Mouse (Mus musculus) CH12.LX (cell line): ENCODE measurements around the gene Rab12. TPM values are rescaled to one million over a fixed set of nuclear protein-coding genes. Genes with fewer than 3 reads are reported as not detected.
"Not testable (repeated sequence)": the region's sequence is repeated elsewhere in the genome, so short reads cannot be mapped to it uniquely, and the experiment has no call there.

Experiments
- DNase-seq: peaks from one replicate; pipeline ENCODE4 v3.0.0-alpha.2; 2013; ENCODE audit errors: extremely low read depth
- H3K27ac ChIP-seq: 2 replicates; pipeline ENCODE4 v1.5.1; 2012; ENCODE audit warnings: low read depth, mild to moderate bottlenecking, control low read depth, moderate library complexity; ENCODE audit not compliant: insufficient read depth
- H3K27me3 ChIP-seq: replicated peaks from 2 replicates; pipeline ENCODE3; 2012; ENCODE audit warnings: inconsistent platforms
- H3K36me3 ChIP-seq, 2 experiments: replicated peaks in 1 of 2; 2 replicates each; pipeline versions ENCODE3 to v1.6.1; 2012; ENCODE audit warnings: inconsistent platforms in 1 of 2, low read length in 1 of 2, mild to moderate bottlenecking in 1 of 2, mixed read lengths in 1 of 2, moderate library complexity in 1 of 2; ENCODE audit not compliant: control insufficient read depth in 1 of 2, insufficient read depth in 1 of 2
- H3K4me1 ChIP-seq, 2 experiments: 2 replicates each; pipeline ENCODE4 v1.6.1; 2012; ENCODE audit warnings: inconsistent platforms in 1 of 2, moderate library complexity in 1 of 2; ENCODE audit not compliant: insufficient read depth in 2 of 2, control insufficient read depth in 1 of 2
- H3K4me2 ChIP-seq: 2 replicates; pipeline ENCODE4 v1.6.1; 2012; ENCODE audit warnings: low read depth, mild to moderate bottlenecking, control low read depth; ENCODE audit not compliant: poor library complexity, insufficient read depth, severe bottlenecking
- H3K4me3 ChIP-seq, 3 experiments: fragments of 150-350 bp in 1 of 3; sonication (generic) in 1 of 3; replicated peaks in 1 of 3; 2 replicates each; pipeline versions ENCODE3 to v1.5.1; 2011 to 2012; ENCODE audit warnings: low read depth in 2 of 3, low read length in 2 of 3, mild to moderate bottlenecking in 2 of 3, moderate library complexity in 2 of 3, control low read depth in 1 of 3, improper control_type of control experiment in 1 of 3, inconsistent platforms in 1 of 3, mixed read lengths in 1 of 3; ENCODE audit not compliant: poor library complexity in 1 of 3
- H3K79me2 ChIP-seq: replicated peaks from 2 replicates; pipeline ENCODE4 v1.6.1; 2012; ENCODE audit warnings: mild to moderate bottlenecking, moderate library complexity; ENCODE audit not compliant: control insufficient read depth, poor library complexity, insufficient read depth, severe bottlenecking; ENCODE audit errors: extremely low read depth
- H3K9ac ChIP-seq: 2 replicates; pipeline ENCODE4 v1.6.1; 2012; ENCODE audit warnings: low read depth, mild to moderate bottlenecking, control low read depth, moderate library complexity; ENCODE audit not compliant: insufficient read depth
- H3K9me3 ChIP-seq: replicated peaks from 2 replicates; pipeline ENCODE3; 2012; ENCODE audit warnings: low read length, inconsistent platforms, mixed read lengths
- CHD2 ChIP-seq: IDR thresholded peaks from 2 replicates; pipeline ENCODE4 v1.6.1; 2011; ENCODE audit warnings: low read length, improper control_type of control experiment
- ELF1 ChIP-seq: IDR thresholded peaks from 2 replicates; pipeline ENCODE4 v1.6.1; 2014; ENCODE audit warnings: low read depth, mild to moderate bottlenecking, inconsistent platforms, low read length, improper control_type of control experiment
- ETS1 ChIP-seq: conservative IDR thresholded peaks from 2 replicates; pipeline ENCODE4 v1.6.1; 2012; ENCODE audit warnings: low read depth, mild to moderate bottlenecking, inconsistent platforms, low read length, improper control_type of control experiment, moderate library complexity
- JUN ChIP-seq: IDR thresholded peaks from 2 replicates; pipeline ENCODE4 v1.6.1; 2011; ENCODE audit warnings: low read depth, mild to moderate bottlenecking, low read length, improper control_type of control experiment, moderate library complexity; ENCODE audit not compliant: insufficient read depth
- JUND ChIP-seq: conservative IDR thresholded peaks from 2 replicates; pipeline ENCODE4 v1.6.1; 2011; ENCODE audit warnings: low read depth, low read length, improper control_type of control experiment
- MAFK ChIP-seq: IDR thresholded peaks from 2 replicates; pipeline ENCODE4 v1.6.1; 2011; ENCODE audit warnings: low read length, improper control_type of control experiment; ENCODE audit not compliant: insufficient replicate concordance
- MAZ ChIP-seq: IDR thresholded peaks from 2 replicates; pipeline ENCODE4 v1.6.1; 2012; ENCODE audit warnings: low read depth, mild to moderate bottlenecking, inconsistent platforms, low read length, improper control_type of control experiment, moderate library complexity
- MXI1 ChIP-seq: IDR thresholded peaks from 2 replicates; pipeline ENCODE4 v1.6.1; 2011; ENCODE audit warnings: mild to moderate bottlenecking, low read depth, low read length, improper control_type of control experiment
- PAX5 ChIP-seq: IDR thresholded peaks from 2 replicates; pipeline ENCODE4 v1.6.1; 2012; ENCODE audit warnings: low read length, inconsistent platforms, mixed read lengths
- POLR2A ChIP-seq: IDR thresholded peaks from 2 replicates; pipeline ENCODE4 v1.6.1; 2011; ENCODE audit warnings: low read depth, mild to moderate bottlenecking, improper control_type of control experiment, low read length
- RAD21 ChIP-seq: IDR thresholded peaks from 2 replicates; pipeline ENCODE4 v1.6.1; 2011; ENCODE audit warnings: low read depth, mild to moderate bottlenecking, low read length, improper control_type of control experiment, moderate library complexity
- SIN3A ChIP-seq: IDR thresholded peaks from 2 replicates; pipeline ENCODE4 v1.6.1; 2012; ENCODE audit warnings: low read length, improper control_type of control experiment, inconsistent platforms
- SMC3 ChIP-seq: IDR thresholded peaks from 2 replicates; pipeline ENCODE4 v1.6.1; 2011; ENCODE audit warnings: low read depth, low read length, improper control_type of control experiment
- TCF12 ChIP-seq: IDR thresholded peaks from 2 replicates; pipeline ENCODE4 v1.6.1; 2014; ENCODE audit warnings: low read depth, mild to moderate bottlenecking, inconsistent platforms, low read length, improper control_type of control experiment
- UBTF ChIP-seq: IDR thresholded peaks from 2 replicates; pipeline ENCODE4 v1.6.1; 2012; ENCODE audit warnings: low read depth, mild to moderate bottlenecking, inconsistent platforms, low read length, improper control_type of control experiment, moderate library complexity
- USF2 ChIP-seq: conservative IDR thresholded peaks from 2 replicates; pipeline ENCODE4 v1.6.1; 2011; ENCODE audit warnings: low read depth, low read length, improper control_type of control experiment
- dilution Hi-C: fragments of 300-500 bp; cut with MboI; formaldehyde crosslinking; loops from 2 replicates; pipeline ENCODE4 v1.14.3; 2020; ENCODE audit warnings: low sequenced_read_pairs; ENCODE audit not compliant: extremely low pct_unique_long_range_greater_than_20kb, extremely low pct_ligation_motif_present
- in situ Hi-C: fragments of 300-500 bp; cut with MboI; formaldehyde crosslinking; loops from 3 replicates; pipeline ENCODE4 v1.14.3; 2019; ENCODE audit warnings: low sequenced_read_pairs, low pct_ligation_motif_present, low pct_unique_long_range_greater_than_20kb, mixed read lengths
- polyA plus RNA-seq: library from polyadenylated mRNA; unstranded; fragments of >175 nt; gene quantifications from 2 replicates; pipeline ENCODE4 v1.2.1, GENCODE M21; 2012; ENCODE audit warnings: low read depth; ENCODE audit not compliant: insufficient read length
- total RNA-seq, 2 experiments: library from RNA; depleted of rRNA; stranded (reverse); fragments of 300-350 nt in 1 of 2; fragments of >200 nt in 1 of 2; gene quantifications; 2 replicates each; pipeline ENCODE4 v1.2.3; 2012 to 2014

Gene Rab12
- total and polyA plus RNA-seq, 3 experiments: 8.4 to 17.1 (median 13.5) TPM

DNA sequence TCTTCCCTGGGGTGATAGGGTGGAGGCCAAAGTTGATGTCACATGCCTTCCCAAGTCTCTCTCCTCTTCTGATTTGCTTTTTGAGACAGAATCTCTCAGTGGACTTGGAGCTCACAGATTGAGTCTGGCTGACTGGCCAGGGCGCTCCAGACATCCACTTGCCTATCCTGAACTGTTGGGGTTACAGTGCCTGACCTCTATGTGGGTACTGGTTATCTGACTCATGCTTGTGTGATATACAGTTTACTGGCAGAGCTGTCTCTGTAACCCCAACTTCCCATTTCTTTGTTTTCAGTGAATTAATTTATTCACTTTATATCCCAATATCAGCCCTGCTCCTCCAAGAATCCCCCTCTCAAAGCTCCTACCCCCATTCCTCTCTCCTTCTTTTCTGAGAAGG, 12.8 kb upstream of the Rab12 start:
- H3K9me3 ChIP-seq: peaks cover 36% of the 10 kb centered on the region
- H3K4me3 ChIP-seq: no peak overlapping the region
- no peak overlapping the region for H3K9ac ChIP-seq
- no peaks in the 10 kb centered on the region for H3K4me1 ChIP-seq
- in situ Hi-C loops (no loop called here), dilution Hi-C loops (no loop called here)
- H3K27ac ChIP-seq: no peak overlapping the region
- no peak overlapping the region for H3K4me2 ChIP-seq
- no peaks in the 10 kb centered on the region for H3K36me3 ChIP-seq
- no peak for DNase-seq
- H3K27me3 ChIP-seq: no peaks in the 10 kb centered on the region
- no peak for TF ChIP-seq TCF12
- no peak for TF ChIP-seq PAX5
- TF ChIP-seq ELF1: no peak
- TF ChIP-seq MAZ: no peak
- TF ChIP-seq MXI1: no peak
- H3K79me2 ChIP-seq: no peaks in the 10 kb centered on the region

DNA sequence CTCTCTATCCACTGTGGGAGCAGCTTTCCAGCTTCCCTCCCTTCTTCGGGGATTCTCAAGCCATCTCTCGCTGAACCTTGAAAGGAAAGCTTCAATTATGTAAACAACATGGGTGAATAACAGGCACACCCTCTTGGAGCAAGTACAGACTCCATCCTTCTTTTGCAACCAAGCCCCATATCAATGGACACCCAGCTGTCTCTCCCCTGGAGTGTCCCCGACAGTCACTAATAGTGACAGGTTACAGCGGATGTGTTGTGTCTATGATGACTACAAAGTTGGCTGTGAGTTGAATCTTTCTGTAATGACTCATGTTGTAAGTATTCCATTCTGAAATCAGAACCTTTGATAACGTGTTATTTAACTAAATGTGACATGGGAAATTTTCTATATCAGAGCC, 3.9 kb upstream of the Rab12 start:
- peaks cover 7% of the 10 kb centered on the region for H3K79me2 ChIP-seq
- H3K9me3 ChIP-seq: peaks cover 2% of the 10 kb centered on the region
- dilution Hi-C loops: no loop called here

DNA sequence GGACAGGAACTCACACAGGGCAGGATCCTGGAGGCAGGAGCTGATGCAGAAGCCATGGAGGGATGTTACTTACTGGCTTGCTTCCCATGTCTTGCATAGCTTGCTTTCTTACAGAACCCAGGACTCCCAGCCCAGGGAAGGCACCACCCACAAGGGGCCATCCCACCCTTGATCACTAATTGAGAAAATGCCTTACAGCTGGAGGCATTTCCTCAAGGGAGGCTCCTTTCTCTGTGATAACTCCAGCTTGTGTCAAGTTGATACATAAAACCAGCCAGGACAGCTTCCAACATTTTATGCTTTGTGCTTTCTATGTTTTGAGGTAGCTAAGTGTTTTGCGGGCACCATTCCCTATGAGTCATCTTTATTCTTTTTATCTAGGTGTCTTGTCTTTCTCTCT, 3.1 kb upstream of the Rab12 start:
- H3K4me3 ChIP-seq, H3K36me3 ChIP-seq, H3K9me3 ChIP-seq, H3K27ac ChIP-seq, in situ Hi-C loops, H3K4me2 ChIP-seq, DNase-seq, H3K4me1 ChIP-seq, dilution Hi-C loops, H3K9ac ChIP-seq: not testable (repeated sequence)
- H3K27me3 ChIP-seq: peaks cover 13% of the 10 kb centered on the region
- H3K79me2 ChIP-seq: peaks cover 12% of the 10 kb centered on the region

More for the DNA sequence above, 3.9 kb upstream of the Rab12 start:
- no peak for DNase-seq
- Histone ChIP-seq H3K27me3 (peaks cover 13% of the 10 kb centered on the region), H3K4me3 (no peak overlapping the region), H3K4me1 (peaks cover 0 to 4% of the 10 kb centered on the region in 2 experiments; a peak in 1 of 4 replicates), H3K9ac (no peak overlapping the region), H3K4me2 (no peak overlapping the region), H3K36me3 (no peaks in the 10 kb centered on the region), H3K27ac (no peak overlapping the region)
- in situ Hi-C loops: no loop called here
- TF ChIP-seq JUN (no peak), POLR2A (no peak), USF2 (no peak), CHD2 (no peak), RAD21 (no peak), ETS1 (no peak), SIN3A (no peak), MAFK (no peak), SMC3 (no peak), PAX5 (no peak), JUND (no peak), UBTF (no peak)
